Mouse (Mus musculus) natural killer cell, adult 2 months (primary cell): ENCODE data around the gene Gm17655.
"Not testable (repeated sequence)": the region's sequence is repeated elsewhere in the genome, so short reads cannot be mapped to it uniquely, and the experiment has no call there.

ENCODE experiments used
- DNase-seq, 2 experiments: peaks; one replicate each; pipeline ENCODE4 v3.0.0; 2022; ENCODE audit warnings: low spot score in 2 of 2

The Gm17655 gene

DNA sequence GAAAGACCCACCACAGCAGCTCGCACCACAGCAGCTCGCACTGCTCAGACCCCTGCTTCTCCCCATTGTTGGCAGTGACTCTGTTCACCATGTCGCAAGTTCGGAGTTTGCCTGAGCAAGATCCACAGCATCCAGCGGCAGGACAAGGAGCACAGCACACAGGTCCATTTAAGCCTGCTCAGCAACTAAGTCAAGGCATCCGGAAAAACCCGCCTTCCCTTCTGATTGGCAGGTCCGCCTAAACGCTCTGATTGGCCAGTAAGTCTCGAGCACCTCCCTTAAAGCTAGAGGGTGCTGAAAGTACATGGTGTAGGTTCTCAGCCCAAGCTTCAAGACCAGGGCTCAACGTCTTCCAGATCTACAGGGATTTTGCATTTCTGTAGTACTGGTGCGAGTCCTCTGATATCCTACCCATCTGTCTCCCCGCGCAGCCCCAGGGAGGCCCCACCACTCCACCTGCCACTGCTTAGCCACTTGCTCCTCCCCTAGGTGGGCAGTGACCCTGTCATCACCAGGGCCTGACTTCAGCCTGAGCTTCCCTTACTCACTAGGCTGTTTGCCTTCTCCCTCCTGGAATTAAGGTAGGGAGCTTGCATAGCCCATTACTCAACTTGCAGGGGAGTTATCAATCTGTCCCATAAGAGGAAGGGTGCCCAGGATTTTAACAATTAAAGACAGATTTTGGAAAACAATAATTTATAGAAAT, 14.0 kb upstream of the Gm17655 start:
- no peak for DNase-seq

DNA sequence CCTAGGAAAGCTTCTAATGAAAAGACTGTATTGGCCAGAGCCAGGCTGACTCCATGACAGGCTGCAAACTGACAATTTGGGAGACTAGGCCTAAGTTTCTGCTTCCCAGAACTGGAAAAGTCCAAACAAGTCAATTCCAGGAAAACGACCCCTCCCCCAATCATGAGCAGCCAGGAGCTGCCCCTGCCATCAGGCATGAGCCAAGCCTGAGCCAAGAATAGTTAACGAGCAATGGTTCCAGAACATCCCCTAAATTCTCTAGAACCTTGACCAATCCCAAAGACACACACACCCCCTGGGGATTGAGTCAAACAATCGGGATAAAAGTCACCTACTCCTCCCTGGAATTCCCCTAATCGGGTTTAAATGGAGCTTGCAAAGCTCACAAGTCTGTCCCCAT, 10.6 kb upstream of the Gm17655 start:
- no peak for DNase-seq

DNA sequence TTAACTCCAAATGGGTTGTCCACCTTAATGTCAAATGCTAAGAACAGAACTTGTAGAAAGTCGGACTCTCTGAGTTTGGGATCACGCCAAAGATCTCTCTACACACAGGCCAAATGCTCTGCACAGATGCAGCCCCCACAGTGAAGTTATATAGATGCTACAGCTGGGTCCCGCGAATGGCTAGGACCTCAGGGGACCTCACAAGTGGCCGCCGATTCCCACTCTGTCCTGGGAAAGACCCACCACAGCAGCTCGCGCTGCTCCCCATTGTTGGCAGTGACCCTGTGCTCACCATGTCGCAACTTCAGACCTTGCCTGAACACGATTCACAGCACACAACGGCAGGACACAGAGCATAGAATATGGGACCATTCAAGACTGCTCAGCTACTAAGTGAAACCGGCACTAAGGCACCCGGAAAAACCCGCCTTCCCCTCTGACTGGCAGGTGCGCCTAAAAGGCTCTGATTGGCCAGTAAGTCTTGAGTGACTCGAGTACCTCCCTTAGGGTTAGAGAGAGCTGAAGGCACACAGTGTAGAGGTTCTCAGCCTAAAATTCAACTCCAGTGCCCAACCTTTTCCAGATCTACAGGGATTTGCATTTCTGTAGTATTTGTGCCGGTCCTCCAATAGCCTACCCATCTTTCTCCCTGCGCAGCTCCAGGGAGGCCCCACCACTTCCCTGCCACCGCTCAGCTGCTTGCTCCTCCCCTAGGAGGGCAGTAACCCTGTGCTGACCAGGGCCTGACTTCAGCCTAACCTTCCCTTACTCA, 14.5 kb downstream of the Gm17655 start:
- DNase-seq = peak; percentile 67 to 72

DNA sequence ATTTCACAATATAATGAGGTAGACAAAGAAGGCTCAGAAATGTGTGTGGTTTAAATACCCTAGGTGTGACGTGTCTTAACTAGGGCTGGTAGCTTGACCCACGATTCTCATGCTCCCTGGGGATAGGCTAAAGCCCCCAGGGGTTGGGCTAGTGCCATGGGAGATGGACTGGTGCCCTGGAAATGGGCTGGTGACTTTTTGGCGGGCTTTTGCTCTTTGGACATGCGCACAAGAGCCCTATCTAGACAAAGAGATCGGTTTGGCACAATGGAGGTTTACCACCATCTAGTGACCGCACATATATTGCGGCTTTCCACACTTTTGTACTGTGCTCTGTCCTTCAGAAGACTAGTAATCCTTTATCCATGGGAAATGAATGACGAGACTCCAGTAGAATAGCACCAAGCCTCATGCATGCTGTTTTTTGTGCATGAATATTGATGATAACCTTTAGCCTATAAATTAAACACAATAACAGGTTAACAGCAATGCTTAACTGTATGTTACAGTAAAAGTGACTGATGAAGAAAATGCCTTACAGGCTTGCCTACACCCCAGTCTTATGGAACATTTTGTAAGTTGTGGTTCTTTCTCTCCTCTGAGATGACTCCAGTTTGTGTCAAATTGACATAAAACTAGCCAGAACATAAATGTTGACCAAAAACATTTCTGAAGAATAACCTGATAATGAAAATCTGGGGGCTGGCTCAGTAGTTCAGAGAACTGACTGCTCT, 48.5 kb downstream of the Gm17655 start:
- DNase-seq = peak; percentile 1 to 25

DNA sequence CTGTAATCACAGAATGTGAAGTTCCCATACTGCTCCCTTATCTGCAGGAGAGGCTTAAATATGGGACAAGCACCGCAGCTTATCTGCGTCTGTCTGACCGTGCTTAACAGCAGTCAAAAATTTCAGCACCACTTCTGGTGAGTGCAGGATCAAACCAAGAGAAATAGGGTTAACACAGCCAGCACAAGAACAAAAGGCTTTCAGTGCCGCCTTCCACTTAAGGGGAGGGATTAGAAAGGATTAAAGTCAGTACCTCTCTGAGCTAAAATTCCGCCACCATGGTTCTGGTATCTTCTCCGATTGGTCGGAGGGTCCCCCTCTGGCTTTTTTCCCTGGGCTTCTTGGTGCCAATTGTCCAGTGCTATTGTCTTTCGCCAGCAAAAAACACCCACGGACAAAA, 49.0 kb downstream of the Gm17655 start:
- no peak for DNase-seq

DNA sequence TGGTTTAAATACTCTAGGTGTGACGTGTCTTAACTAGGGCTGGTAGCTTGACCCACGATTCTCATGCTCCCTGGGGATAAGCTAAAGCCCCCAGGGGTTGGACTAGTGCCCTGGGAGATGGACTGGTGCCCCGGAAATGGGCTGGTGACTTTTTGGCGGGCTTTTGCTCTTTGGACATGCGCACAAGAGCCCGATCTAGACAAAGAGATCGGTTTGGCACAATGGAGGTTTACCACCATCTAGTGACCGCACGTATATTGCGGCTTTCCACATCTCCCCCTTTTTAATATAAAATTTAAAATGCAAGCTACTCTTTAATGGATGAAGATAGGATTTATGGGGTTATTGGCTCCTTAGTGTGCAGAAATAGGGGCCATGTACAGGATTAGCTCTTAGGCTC, 56.5 kb downstream of the Gm17655 start:
- not testable (repeated sequence) for DNase-seq
